Mouse (Mus musculus) embryonic facial prominence, embryonic 14.5 days (tissue): ENCODE data around the gene Vrtn. TPM values are rescaled to one million over a fixed set of nuclear protein-coding genes. Genes with fewer than 3 reads are reported as not detected.

Source experiments
- ATAC-seq: fragments of 200-750 bp; cut with Nextera tagmentation; 2 replicates; pipeline ENCODE4 v1.8.0; 2017; ENCODE audit warnings: low read depth, moderate number of reproducible peaks, moderate TSS enrichment
- DNase-seq: peaks from one replicate; pipeline ENCODE4 v3.0.0-alpha.2; 2015; ENCODE audit warnings: low spot score
- H3K27ac ChIP-seq: fragments of 300-500 bp; sonication (generic); replicated peaks from 2 replicates; pipeline ENCODE4 v1.5.1; 2014; ENCODE audit warnings: low read depth, mild to moderate bottlenecking, low read length, moderate library complexity
- H3K27me3 ChIP-seq: fragments of 300-500 bp; sonication (generic); replicated peaks from 2 replicates; pipeline ENCODE4 v1.6.1; 2014; ENCODE audit warnings: low read length; ENCODE audit not compliant: control insufficient read depth, insufficient read depth
- H3K36me3 ChIP-seq: fragments of 300-500 bp; sonication (generic); 2 replicates; pipeline ENCODE4 v1.6.1; 2014; ENCODE audit warnings: low read length, mixed read lengths; ENCODE audit not compliant: control insufficient read depth, insufficient read depth
- H3K4me1 ChIP-seq: fragments of 300-500 bp; sonication (generic); 2 replicates; pipeline ENCODE4 v1.6.1; 2014; ENCODE audit warnings: antibody characterized with exemption, low read length; ENCODE audit not compliant: control insufficient read depth, insufficient read depth
- H3K4me2 ChIP-seq: fragments of 300-500 bp; sonication (generic); 2 replicates; pipeline ENCODE4 v1.6.1; 2014; ENCODE audit warnings: low read depth, mild to moderate bottlenecking, low read length, moderate library complexity, mixed read lengths
- H3K4me3 ChIP-seq: fragments of 300-500 bp; sonication (generic); 2 replicates; pipeline ENCODE4 v1.5.1; 2014; ENCODE audit warnings: low read depth, mild to moderate bottlenecking, low read length
- H3K9ac ChIP-seq: fragments of 300-500 bp; sonication (generic); 2 replicates; pipeline ENCODE4 v1.6.1; 2014; ENCODE audit warnings: low read depth, mild to moderate bottlenecking, low read length, moderate library complexity, mixed read lengths
- H3K9me3 ChIP-seq: fragments of 300-500 bp; sonication (generic); 2 replicates; pipeline ENCODE4 v1.6.1; 2016; ENCODE audit warnings: low read length; ENCODE audit not compliant: control insufficient read depth
- WGBS: fragments of 180-500 bp; shearing (Covaris S2); extraction: QIAGEN DNeasy Blood & Tissue Kit; methylation state at CpG from one replicate; pipeline ENCODE4 v1.1.7; 2014; 5-methylcytosine and 5-hydroxymethylcytosine counted together
- polyA plus RNA-seq: library from polyadenylated mRNA; unstranded; fragments of >200 nt; fragmentation: Nextera tagmentation; extraction: Ambion mirVana; gene quantifications from 2 replicates; pipeline ENCODE4 v1.2.1, GENCODE M21; 2014

The Vrtn gene
- polyA plus RNA-seq, 1 experiment from 2014 or later, result not detected

- peaks cover 34% of the 10 kb centered on the region for H3K27me3 ChIP-seq
- peak within 1 kb of the TSS; percentile 41 for H3K9ac ChIP-seq
- H3K4me3 ChIP-seq, result peak within 1 kb of the TSS; percentile 52
- ATAC-seq (peak; percentile 76), DNase-seq (peak; percentile 68)
- H3K27ac ChIP-seq, result no peak within 1 kb of the TSS
- H3K4me1 ChIP-seq, result no peaks in the 10 kb centered on the region
- no peaks in the 10 kb centered on the region for H3K9me3 ChIP-seq
- WGBS, result 4% methylated on average over 2 of the region's 79 CpGs
- no peaks in the 10 kb centered on the region for H3K36me3 ChIP-seq
- H3K4me2 ChIP-seq, result peak within 1 kb of the TSS; percentile 93
These were observed 57.7 kb downstream of the Vrtn start, which contains the start of gene Syndig1l for GRCm38 (mm10) chr12:84698319-84699081. TSS of gene Syndig1l (minus strand) at chr12:84698831.

Other genes with a start within 250 kb of the Vrtn start
- 19.0 and 20.1 TPM in 2 replicates for gene Entpd5, start 232.0 kb upstream of the Vrtn start, polyA plus RNA-seq
- gene Bbof1, start 231.9 kb upstream of the Vrtn start, polyA plus RNA-seq, result 1.5 and 2.1 TPM in 2 replicates
- gene Rnf113a2, start 223.8 kb upstream of the Vrtn start, polyA plus RNA-seq, result 22.5 and 24.3 TPM in 2 replicates
- 37.4 and 38.7 TPM in 2 replicates for gene Aldh6a1, start 190.0 kb upstream of the Vrtn start, polyA plus RNA-seq
- gene Lin52, start 189.6 kb upstream of the Vrtn start, polyA plus RNA-seq, result 20.2 and 21.8 TPM in 2 replicates
- 0.10 and 0.43 TPM in 2 replicates for gene Vsx2, start 71.3 kb upstream of the Vrtn start, polyA plus RNA-seq
- 6.9 and 10.2 TPM in 2 replicates for gene Abcd4, start 23.6 kb upstream of the Vrtn start, polyA plus RNA-seq
- gene Syndig1l, start 57.8 kb downstream of the Vrtn start, polyA plus RNA-seq, result 0.07 and 0.18 TPM in 2 replicates
- gene Npc2, start 132.1 kb downstream of the Vrtn start, polyA plus RNA-seq, result 63.8 and 65.7 TPM in 2 replicates
- 123 and 130 TPM in 2 replicates for gene Isca2, start 132.2 kb downstream of the Vrtn start, polyA plus RNA-seq
- 9.2 and 11.2 TPM in 2 replicates for gene Ltbp2, start 235.5 kb downstream of the Vrtn start, polyA plus RNA-seq